18 mouse cellular contexts compared by ENCODE assay signal in genomic region chr13:75547791-75548190, GRCm38 (mm10).
"Had no signal": no experiment of that assay in that cellular context is flagged by ENCODE, and none has a peak within 500 bp of the region (broad histone marks: within the 10 kb centered on the region; RNA-seq: fewer than 3 reads in every experiment).

No protein-coding gene starts in this region.

- H3K9me3 ChIP-seq: limb, embryonic 10.5 days; limb, embryonic 13.5 days; liver, embryonic 13.5 days; megakaryocyte, embryonic 14.5 days; midbrain, embryonic 10.5 days; midbrain, embryonic 13.5 days; neural tube, embryonic 13.5 days had no signal

- H3K27me3 ChIP-seq: limb, embryonic 13.5 days; liver, embryonic 13.5 days; megakaryocyte, embryonic 14.5 days; midbrain, embryonic 13.5 days; neural tube, embryonic 13.5 days had no signal

- H3K4me2 ChIP-seq: limb, embryonic 13.5 days; liver, embryonic 13.5 days; lung, embryonic 14.5 days; midbrain, embryonic 13.5 days; neural tube, embryonic 13.5 days had no signal

- H3K27ac ChIP-seq: layer of hippocampus, adult 2 months; limb, embryonic 10.5 days; limb, embryonic 13.5 days; liver, embryonic 13.5 days; midbrain, embryonic 10.5 days; midbrain, embryonic 13.5 days; neural tube, embryonic 13.5 days had no signal

- H3K9ac ChIP-seq: limb, embryonic 13.5 days; liver, embryonic 13.5 days; lung, embryonic 14.5 days; midbrain, embryonic 13.5 days; neural tube, embryonic 13.5 days had no signal

- DNase-seq: layer of hippocampus, adult 9-11 months; liver; liver, embryonic 13.5 days; lung, embryonic 14.5 days; lung, postnatal 36 days; thymus, adult 18-20 months; thymus, postnatal 36 days had no signal

- H3K4me1 ChIP-seq: limb, embryonic 10.5 days; limb, embryonic 13.5 days; liver, embryonic 13.5 days; megakaryocyte, embryonic 14.5 days; midbrain, embryonic 13.5 days; neural tube, embryonic 13.5 days had no signal

- H3K36me3 ChIP-seq: limb, embryonic 10.5 days; limb, embryonic 13.5 days; liver, embryonic 13.5 days; midbrain, embryonic 10.5 days; midbrain, embryonic 13.5 days; neural tube, embryonic 13.5 days had no signal

- ATAC-seq: intestine, postnatal 0 days; lung, postnatal 0 days; midbrain, embryonic 13.5 days; midbrain, embryonic 16.5 days had no signal

- H3K4me3 ChIP-seq: layer of hippocampus, adult 2 months; limb, embryonic 10.5 days; limb, embryonic 13.5 days; liver, embryonic 13.5 days; megakaryocyte, embryonic 14.5 days; midbrain, embryonic 10.5 days; midbrain, embryonic 13.5 days; myocyte; neural tube, embryonic 13.5 days had no signal
